Mouse (Mus musculus) layer of hippocampus, adult 6 months (tissue): ENCODE measurements around the gene Syk. TPM values are rescaled to one million over a fixed set of nuclear protein-coding genes. Genes with fewer than 3 reads are reported as not detected.

Experiments used
- long read RNA-seq, 2 experiments: library from polyadenylated mRNA; unstranded; transcript quantifications; one replicate each; pipeline ENCODE4 v2.0.0; 2019 to 2020
- polyA plus RNA-seq: library from polyadenylated mRNA; unstranded; fragments of <200 nt; fragmentation: Nextera tagmentation; gene quantifications from 2 replicates; pipeline ENCODE4 v1.2.3, GENCODE M21; 2021

Syk gene
- 0.31 and 0.44 TPM in 2 replicates for polyA plus RNA-seq
- long read RNA-seq, experiment 1, partial matches to known transcripts: 1 of 1 reads
- long read RNA-seq, experiment 1, other reads (novel, unspliced or antisense): 0 of 1 reads
- long read RNA-seq, experiment 2, full-length matches to known transcripts: 1 of 5 reads
- long read RNA-seq, experiment 2, partial matches to known transcripts: 4 of 5 reads
- long read RNA-seq, experiment 2, other reads (novel, unspliced or antisense): 0 of 5 reads

GRCm38 (mm10) chr13:52582878-52583661 is at the start of gene Syk:
Syk (plus strand) TSS chr13:52583173.

Other genes with a start within 250 kb of the Syk start
- gene Diras2, start 51.9 kb upstream of the Syk start, polyA plus RNA-seq: 29.3 and 30.2 TPM in 2 replicates